Mouse (Mus musculus): Measurements from ENCODE around the gene Polm.

DNA sequence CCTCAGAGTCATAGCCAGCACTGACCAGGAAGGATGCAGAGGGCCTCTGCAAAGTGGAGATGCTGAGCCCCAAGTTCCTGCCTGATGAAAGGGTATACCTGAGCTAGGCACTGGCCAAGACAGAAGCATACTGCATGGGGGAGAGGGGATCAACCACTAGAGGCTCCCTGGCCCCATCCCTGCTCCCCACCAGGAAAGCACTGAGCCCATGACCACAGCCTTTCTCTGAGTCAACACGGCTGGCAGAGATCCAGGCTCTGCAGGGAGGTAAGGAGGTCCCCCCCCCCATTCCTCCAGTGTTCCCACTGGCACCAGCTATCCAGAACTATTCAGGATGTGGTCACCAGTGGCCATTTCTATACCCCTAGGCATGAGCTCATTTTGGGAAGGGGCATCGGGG is 11.5 kb upstream of the Polm start:
- TF ChIP-seq POLR2A (IDR thresholded peaks at IDR 0.05; ENCODE audit: control insufficient read depth, extremely low read depth, insufficient read depth, low read length, poor library complexity): no peak
- no peak for TF ChIP-seq CTCF (IDR thresholded peaks at IDR 0.05; ENCODE audit: borderline replicate concordance, control insufficient read depth, extremely low read depth, insufficient read depth, low read length, poor library complexity)

Data from thymus, adult 2 months (tissue).